Mouse (Mus musculus) heart, adult 2 months (tissue): ENCODE measurements at regions not wholly inside any gene's neighbourhood (a gene's known extent, or its start where the extent isn't known, plus 50 kb on each side); places are given as distances from the start of the nearest gene placed in this dataset.

Source experiments
- CTCF ChIP-seq: fragments of 200-600 bp; IDR thresholded peaks from 2 replicates; pipeline ENCODE4 v1.8.1; 2022; ENCODE audit warnings: antibody characterized with exemption, mild to moderate bottlenecking, moderate library complexity
- EP300 ChIP-seq: fragments of 200-500 bp; IDR thresholded peaks from 2 replicates; pipeline ENCODE4 v1.6.1; 2011; ENCODE audit warnings: low read depth, low read length, control low read depth; ENCODE audit not compliant: insufficient read depth
- POLR2A ChIP-seq: fragments of 200-500 bp; IDR thresholded peaks from 2 replicates; pipeline ENCODE4 v1.6.1; 2011; ENCODE audit warnings: mild to moderate bottlenecking, low read depth, low read length, control low read depth; ENCODE audit not compliant: insufficient read depth

DNA sequence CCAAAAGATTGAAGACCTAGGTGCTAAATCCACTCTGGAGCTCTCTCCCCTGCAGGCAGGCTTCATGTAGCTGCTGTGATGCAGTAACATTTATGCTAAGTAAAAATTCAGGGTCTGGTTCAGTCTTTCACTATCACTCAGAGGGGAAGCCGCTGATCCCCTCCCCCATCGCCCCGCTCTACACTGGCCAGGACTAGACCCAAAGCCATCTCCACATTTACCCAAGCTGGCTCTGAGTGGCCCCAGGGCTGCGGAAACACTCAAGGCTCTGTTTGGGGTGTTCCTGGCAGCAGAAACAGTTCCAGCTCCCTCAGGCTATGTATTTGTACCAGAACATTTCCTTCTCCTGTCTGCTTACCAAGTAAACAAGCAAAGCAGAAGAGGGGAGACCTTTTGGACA, 85.5 kb upstream of the Gm26657 start:
- TF ChIP-seq CTCF (no peak), POLR2A (no peak), EP300 (no peak)
